Mouse (Mus musculus): ENCODE data around the gene Thra.

Thra gene

DNA sequence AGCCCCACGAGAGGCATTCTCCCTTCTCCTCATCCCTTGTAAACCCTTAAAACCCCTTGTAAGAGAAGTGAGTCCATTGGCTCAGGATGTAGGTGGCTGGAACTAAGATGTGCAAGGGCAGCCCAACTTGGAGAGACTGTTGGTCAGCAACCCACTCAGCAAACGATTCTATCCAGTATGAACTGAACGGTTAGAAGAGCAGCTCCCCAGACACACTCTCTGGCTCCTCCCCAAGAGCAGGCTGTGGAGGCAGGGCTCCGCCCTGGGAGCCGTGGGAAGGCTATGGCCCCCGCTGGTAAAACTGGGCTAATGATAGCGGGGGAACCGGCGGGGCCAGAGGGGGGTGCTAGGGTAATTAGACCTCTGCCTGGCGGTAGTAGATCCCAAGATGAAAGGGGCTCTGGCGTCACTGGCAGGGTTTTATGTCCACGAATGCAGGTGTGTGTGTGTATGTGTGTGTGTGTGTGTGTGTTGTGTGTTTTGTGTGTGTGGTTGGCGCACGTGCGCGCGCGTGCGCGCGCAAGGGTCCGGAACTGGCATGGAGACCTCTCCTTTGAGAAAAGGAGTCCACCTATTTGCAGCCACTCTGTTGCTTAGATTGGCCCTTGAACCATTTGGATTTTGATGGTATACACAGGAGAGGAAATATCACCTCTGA, at the start of gene Thra:
TSS of gene Thra (plus strand) at position 246 of the 658 bp plus-strand sequence.
- DNase-seq (ENCODE audit: low spot score in 2 of 2), result peak in 1 of 2 experiments; percentile 51

DNA sequence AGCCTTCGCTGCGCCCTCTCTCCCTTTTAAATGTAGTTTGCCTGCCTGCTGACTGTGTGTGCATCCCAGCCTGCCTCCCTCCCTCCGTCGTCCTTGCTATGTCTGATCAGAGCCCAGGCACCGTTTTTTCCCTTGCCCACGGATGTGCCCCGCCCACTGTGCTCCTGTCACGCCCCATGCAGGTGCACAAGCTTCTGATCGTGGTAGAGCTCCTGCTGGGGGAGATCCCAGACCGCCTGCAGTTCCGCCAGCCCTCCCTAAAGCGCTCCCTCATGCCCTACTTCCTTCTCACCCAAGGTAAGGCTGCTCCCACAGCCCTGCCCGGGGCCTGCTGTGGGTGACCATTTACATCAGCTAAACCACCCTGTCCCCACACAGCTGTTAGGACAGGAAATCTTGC, 47.2 kb upstream of the Thra start:
- no peak for DNase-seq (ENCODE audit: low spot score in 2 of 2)

DNA sequence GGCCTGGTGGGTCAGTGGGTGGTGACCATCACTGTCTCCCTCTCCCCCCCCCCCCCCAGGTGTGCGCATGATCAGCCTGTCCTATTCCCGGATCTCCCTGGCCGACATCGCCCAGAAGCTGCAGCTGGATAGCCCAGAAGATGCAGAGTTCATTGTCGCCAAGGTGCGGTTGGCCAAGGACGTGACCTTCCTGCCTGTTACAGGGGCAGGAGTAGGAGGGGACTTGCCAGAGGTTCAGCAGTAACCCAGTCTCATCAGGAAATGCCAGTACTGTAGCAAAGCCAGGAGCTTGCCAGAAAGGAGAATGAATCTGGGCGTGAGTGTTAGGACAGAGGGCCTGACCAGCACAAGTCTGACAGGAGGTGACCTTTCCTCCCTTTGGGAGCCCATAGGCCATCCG, 46.7 kb upstream of the Thra start:
- DNase-seq (ENCODE audit: low spot score in 2 of 2), result no peak

DNA sequence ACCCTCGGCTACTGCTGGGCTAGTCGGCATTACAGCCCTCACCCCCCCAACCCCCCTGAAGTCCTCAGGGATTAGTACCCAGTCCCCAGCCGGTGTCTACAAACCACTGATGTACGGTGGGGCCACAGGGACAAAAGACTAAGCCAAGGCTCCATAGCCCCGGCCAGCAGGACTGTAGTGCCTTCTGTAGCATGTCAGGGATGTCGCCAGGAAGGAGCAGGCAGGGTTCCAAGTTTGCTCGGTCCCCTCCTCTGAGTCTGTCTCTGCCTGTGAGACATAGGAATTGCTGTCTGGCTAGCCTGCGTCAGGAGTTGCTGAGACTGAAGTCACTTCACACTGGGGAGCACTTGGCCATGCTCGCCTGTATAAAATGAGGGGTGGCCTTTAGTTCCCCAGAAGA, 46.1 kb upstream of the Thra start:
- DNase-seq (ENCODE audit: low spot score in 2 of 2), result no peak

DNA sequence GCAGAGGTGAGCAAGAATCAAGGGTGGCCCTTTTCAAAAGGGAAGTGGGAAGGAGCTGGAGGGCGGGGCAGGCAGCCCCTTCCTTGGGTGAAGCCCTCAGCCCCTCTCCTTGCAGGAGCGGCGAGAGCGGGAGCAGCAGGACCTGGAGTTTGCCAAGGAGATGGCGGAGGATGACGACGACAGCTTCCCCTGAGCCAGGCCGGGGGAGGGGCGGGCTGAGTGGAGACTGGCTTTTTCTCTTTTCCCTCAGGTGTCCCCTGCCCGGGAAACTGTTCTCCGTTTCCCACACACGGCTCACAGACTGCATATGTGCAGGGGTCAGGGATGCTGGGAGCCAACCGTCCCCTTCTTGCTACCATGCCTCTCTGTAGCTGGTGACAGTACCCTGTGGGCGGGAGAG, 45.0 kb upstream of the Thra start:
- no peak for DNase-seq (ENCODE audit: low spot score in 2 of 2)

DNA sequence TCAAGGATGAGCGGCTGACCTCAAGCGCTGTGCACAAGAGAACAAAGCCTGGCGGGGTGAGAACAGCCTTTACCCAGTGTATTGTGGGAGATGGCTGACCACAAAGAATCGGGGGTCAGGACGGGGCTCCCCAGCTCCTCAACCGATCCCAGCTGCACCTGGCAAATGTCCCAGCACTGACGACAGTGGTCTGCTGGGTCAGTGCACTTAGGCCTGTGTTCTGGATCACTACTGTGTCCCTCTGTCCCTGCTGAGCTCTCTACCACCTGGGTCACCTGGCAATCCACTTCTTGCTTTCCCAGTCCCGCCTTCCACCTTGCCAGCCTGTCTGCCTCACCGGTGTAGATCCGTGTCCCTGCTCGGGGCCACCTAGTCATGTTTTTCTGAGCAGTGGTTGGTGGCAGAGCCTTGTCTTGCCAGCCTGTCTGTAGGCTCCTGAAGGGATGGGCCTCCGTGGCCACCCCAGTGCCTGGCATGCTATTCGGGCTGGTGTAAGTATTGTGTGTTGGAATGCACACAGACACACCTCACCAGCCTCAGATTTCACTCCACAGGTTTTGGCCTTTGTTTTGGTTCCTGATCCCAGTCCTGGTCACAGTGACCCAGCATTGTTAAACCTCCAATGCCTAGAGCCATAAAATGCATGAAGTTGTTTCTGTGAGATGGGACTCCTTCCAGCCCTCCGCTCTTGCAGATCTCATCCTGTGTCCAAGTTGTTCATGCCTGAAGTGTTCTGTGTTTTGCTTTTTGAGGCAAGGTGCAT, 43.8 kb upstream of the Thra start:
- DNase-seq (ENCODE audit: low spot score in 2 of 2), result no peak

DNA sequence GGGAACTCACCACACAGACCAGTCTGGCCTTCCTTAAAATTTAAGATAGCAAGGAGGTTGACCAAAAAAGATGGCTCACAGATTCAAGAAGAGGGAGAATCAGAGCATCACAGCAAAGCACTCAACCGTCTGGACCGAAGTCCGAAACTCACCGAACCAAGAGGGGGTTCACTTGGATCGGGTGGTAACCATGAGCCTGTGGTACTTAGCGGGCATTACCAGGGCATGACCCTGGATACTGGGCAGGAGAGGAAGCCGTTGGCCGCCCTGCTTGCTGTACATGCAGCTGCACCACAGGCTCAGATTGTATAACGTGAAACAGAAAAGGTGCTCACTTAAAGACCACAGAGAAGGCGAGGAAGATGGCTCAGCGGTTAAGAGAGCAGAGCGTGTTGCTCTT, 43.2 kb upstream of the Thra start:
- DNase-seq (ENCODE audit: low spot score in 2 of 2), result no peak

DNA sequence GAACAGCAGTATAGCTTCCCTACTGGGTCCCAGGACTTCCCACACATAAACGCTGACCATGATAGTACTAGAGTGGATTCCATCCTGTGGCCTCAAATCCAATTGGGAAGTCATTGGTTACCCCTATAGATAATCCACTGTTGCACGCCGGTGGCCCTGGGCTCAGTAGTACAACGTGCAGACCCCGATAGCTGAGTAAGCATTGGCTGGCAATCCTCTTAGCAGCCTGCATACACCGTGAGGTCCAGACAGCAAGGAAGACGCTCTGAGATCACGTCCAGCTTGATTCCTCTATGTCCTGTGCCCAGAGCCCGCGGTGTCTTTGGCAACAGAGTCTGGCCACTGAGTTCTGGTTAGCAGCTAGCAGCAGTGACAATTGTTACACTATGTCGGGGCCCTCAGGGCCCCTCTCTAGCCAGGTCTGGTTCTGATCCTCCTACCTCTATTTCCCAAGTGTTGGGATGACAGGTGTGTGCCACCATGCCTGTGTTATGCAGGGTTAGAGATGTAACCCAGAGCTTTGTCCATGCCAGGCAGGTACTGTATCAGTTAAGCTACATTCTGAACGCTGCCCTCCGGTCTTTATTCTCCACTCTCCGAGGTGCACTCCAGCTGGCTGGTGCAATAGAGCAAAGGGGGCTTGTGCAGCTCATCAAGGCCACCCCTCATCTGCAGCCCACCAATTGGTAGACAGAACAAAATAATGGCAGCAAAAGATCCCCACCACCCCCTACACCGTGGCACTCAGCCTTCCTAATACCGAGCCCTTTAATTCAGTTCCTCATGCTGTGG, 41.4 kb upstream of the Thra start:
- no peak for DNase-seq (ENCODE audit: low spot score in 2 of 2)

DNA sequence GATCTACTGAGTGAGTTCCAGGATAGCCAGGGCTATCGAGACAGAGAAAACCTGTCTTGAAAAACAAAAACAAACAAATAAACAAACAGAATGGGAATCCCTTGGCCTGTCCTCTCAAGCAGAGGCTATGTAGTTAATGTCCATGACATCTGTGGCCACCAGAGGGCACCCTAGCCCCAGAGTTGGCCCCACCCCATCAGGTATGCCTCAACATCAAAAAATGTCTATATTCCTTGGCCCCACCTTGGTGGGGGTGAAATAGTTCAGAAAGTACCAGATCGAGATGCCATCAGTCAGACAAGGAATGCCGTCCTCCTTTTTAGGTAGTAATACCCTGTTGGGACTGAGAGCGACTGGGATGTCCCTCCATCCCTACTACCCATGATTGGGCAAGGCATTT, 40.5 kb upstream of the Thra start:
- DNase-seq (ENCODE audit: low spot score in 2 of 2), result peak; percentile 66 to 81

DNA sequence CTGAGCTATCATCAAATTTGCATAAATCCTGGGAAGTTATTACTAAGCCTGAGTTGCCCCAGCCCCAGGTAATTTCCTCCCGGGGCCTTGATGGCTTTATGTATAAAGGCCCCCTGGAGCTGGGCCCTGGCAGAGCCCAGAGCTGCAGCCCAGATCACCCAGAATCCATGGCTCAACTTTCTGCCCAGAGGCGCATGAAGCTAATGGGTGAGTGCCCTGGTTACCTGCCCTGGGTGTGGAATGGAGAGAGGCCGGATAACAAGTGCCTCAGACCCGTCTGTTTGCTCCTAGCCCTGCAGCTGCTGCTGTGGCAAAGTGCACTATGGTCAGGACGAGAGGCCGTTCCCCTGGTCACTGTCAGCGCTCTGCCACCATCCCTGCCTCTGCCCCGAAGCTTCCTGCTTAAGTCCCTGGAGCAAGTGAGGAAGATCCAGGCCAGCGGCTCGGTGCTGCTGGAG, 39.2 kb upstream of the Thra start, which contains the start of gene Csf3:
TSS of gene Csf3 (plus strand) at position 51 of the 458 bp plus-strand sequence.
- no peak for DNase-seq (ENCODE audit: low spot score in 2 of 2)

DNA sequence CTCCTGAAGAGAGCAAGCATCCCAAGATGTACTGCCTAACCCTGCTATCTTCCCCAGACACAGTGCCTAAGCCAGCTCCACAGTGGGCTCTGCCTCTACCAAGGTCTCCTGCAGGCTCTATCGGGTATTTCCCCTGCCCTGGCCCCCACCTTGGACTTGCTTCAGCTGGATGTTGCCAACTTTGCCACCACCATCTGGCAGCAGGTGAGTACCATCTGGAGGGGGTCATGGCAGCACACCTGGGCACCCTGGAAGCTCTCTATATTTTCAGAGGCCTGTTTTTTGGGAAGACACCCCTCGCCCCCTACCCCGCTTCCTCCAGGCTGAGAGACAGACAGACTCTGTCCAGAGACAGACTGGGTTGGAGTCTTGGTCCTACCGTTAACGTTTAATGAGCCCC, 38.1 kb upstream of the Thra start:
- DNase-seq (ENCODE audit: low spot score in 2 of 2), result no peak

DNA sequence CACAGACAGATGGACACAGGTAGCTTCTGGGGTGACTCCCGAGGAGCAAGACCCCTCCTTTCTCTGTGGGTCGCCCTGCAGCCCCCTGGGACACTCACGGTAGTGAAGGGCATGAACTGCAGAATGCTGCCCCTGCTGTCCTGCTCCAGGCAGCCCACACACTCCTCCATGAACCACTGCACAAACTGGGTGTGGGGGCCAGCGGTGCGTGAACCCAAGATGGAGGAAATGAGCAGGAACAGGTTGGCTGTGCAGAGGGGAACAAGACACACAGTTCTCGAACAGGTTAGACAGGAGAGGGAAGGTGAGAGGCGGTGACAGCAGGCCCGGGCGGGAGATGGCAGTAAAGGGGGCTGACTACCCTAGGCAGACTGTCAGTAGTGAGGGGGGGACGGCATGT, 35.4 kb upstream of the Thra start:
- DNase-seq (ENCODE audit: low spot score in 2 of 2), result no peak

DNA sequence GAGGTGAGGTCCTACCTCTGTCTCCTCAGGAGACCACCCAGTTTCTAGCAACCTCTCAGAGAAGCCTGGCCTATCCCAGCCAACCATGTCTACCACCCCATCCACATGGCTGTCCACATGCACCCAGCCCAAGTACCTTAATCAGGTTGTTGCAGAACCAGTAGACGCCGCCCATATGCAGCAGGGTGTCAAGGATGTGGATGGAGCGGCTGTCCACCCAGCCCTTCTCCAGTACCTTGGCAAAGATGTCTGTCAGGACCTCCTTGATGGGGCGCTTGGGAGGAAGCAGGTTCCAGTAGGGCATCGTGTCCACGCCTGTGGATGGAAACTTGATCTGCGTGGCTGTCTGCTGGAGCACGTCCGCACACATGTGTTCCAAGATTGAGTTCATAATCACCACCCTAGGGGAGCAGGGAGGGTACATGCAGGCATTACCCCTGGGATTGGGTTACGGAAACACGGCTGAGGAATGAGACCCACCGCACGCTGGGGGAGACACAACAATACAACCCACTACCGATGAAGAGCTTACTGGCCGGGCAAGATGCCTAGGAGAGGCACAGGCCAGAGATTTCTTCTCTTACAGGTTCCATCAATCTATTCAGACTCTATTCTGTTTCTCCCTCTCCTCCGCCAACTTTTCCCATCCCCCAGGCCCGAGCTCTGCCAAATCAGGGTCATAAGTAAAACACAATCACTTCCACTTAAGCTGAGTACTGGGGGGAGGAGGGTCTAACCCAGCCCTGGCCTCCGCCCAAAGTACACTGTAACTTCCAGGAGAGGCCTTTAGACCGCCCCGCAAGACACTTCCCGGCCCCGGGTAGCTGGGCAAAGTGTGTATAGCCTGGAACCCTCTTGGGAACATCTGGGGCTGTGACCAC, 32.8 kb upstream of the Thra start:
- no peak for DNase-seq (ENCODE audit: low spot score in 2 of 2)

DNA sequence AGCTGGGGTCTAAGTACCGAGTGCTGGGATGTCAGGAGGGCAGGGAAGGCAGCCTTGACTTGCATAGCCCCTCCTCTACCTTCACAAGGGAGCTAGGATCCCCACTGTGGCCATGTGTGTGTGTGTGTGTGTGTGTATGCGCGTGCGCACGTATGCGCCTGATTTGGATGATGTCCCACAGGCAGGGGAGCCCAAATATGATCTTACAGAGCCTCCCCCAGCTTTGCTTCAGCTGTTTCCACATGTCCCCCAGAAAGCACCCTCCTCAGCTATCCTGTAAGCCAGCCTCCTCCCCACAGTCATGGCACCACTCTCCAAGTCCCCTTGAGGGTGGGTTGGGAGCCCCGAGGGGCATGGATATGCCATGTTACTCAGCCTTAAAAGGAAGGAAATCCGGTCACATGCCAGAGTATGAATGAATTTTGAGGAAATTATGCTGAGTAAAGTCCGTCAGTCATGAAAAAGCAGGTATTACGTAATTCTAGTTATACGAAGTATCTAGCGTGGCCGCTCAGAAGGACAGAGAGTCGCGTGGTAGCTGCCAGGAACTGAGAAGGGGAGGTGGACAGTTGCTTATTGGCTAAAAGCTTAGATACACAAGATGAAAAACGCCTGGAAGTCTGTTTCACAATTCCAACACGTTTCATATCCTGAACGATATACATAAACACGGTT, 32.0 kb upstream of the Thra start:
- DNase-seq (ENCODE audit: low spot score in 2 of 2), result no peak

DNA sequence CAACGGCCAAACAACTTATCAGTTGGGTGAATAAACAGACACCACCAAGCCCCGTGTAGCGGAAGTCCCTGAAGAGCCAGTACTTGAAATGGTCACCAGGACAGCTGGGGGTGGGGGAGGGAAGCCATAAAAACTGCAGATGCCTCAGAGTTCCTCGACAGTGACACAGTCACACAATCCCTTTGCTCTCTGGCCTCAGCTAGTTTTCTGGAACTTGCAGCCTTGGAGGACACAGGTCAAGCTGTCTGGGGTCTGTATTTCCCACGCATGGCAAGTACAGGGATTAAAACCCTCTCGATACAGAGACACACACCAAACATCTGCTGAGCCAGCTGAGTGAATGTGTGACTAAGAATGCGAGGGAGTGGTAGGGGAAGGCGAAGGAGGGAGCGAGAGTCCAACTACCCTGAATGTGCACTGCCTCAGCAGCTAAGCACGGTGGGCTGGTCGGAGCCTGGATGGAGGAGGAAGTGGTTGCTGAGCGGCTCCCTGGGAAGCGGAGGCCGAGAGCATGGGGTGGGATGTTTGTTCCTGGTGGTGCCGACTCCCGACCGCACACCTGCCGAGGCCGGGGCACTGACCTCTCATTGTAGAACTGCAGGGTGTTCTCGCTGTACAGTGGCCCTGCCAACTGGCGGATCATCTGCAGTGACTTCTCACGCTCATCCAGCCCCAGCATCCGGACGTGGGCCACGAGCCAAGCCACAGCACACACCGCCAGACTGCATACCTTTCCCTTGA, 31.3 kb upstream of the Thra start:
- DNase-seq (ENCODE audit: low spot score in 2 of 2), result no peak

DNA sequence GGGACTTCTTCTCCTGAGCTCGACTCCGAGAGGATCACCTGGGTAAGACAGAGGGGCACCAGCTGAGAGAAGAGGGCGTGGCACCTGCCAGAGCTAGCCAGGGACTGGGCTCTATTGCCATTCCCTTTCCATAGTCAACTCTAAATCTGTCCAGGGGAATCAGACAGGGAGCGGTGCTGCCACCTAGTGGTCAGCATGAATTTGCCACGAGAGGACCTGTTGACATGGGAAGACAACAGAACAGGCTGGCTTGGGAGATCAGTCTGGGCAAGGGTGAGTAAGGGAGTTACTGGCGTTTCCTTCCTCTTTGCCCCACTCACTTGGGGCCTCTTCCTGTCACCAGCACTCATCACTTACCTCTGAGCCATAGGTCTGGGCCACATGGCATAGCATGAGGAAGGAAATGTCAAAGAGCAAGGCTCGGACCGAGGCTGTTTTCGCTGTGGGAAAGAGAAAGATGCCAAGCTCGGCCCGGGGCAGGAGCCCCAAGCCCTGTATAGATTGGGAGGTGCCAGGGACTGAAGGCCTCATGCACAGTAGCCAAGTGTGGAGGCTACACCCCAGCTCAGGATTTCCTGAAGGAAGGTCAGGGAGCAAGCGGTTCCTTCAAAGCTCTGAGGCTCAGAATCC, 29.9 kb upstream of the Thra start:
- DNase-seq (ENCODE audit: low spot score in 2 of 2), result peak; percentile 67 to 84

DNA sequence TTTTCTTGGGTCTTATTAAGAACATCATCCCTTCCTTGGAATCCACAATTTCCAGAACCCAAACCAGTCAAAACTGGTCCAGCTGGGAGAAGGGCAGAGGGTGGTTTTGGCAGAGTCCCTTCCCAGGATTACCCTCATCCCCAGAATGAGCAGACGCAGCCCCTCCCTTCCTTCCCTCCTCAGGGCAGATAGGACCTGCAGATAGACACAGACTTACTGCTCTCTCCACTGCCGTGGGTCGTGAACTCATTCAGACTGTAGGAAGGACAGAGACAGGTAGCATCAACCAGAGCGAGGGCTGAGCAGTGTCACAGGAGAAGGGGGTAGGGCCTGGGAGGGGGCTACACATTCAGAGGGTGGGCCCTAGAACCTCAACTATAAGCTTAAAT, 29.4 kb upstream of the Thra start:
- no peak for DNase-seq (ENCODE audit: low spot score in 2 of 2)

DNA sequence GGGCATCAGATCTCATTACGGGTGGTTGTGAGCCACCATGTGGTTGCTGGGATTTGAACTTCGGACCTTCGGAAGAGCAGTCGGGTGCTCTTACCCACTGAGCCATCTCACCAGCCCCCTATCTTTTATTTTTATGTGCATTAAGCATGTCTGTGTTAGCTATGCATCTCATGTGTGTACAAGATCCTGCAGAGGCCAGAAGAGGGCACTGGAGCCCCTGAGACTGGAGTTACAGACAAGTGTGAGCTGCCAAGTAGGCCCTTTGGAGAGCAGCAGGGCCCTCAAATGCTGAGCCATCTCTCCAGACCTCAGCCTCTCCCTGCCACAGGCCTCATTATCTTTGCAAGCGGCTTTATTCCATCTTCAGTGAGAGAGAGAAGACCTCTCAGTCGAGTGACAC, 28.4 kb upstream of the Thra start:
- DNase-seq (ENCODE audit: low spot score in 2 of 2), result peak in 1 of 2 experiments; percentile 47

DNA sequence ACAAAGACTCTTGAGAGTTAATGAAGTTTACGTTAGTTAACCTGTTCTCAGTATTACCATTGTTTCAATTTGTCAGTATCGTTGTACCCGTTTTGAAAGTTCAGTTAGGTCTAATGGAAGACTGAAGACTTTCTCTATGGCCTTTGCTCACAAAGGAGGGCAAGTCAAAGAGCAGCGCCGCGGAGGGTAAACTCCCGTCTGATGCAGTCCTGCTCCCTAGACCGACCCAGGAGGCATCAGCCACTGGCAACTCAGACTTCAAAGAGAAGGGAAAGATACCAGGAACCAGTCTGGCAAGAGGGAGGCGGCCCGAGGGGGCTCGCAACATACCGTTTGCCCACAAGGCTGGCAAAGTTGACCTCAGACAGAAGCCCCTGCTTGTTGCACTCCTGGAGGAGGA, 26.7 kb upstream of the Thra start:
- DNase-seq (ENCODE audit: low spot score in 2 of 2), result no peak

DNA sequence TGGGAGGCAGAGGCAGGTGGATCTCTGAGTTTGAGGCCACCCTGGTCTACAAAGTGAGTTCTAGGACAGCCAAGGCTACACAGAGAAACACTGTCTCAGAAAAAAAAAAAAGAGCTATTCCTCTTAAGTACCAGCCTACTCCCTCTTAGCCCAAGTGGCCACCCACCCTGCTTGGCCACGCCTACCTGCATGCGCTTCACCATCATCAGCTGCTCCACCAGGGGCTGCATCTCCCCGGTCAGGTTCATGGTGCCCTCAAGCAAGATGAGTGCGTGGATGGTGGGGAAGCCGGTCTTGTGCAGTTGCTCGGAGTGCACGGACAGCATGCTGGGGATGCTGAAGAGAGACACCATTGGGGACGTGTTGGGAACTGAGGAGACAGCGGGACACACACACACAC, 24.5 kb upstream of the Thra start:
- DNase-seq (ENCODE audit: low spot score in 2 of 2), result no peak
